ENCODE assay signal across 8 mouse cellular contexts in genomic region chr17:12915881-12916583, GRCm38 (mm10). TPM values are rescaled to one million over a fixed set of nuclear protein-coding genes. Genes with fewer than 3 reads are reported as not detected.
DNase-seq lines count a peak whose midpoint lies in the region; ATAC-seq lines count a peak whose summit lies in the region.

Mrpl18 (minus strand) TSS chr17:12916345.

- peak within 1 kb of the TSS; percentile 98 for H3K9ac ChIP-seq in heart, embryonic 13.5 days
- peak within 1 kb of the TSS; percentile 98 for H3K9ac ChIP-seq in liver, embryonic 12.5 days
- H3K9ac ChIP-seq in stomach, embryonic 15.5 days: peak within 1 kb of the TSS; percentile 87

- under 1% methylated on average over 56 of the region's 56 CpGs for WGBS in heart, embryonic 13.5 days
- under 1% methylated on average over 56 of the region's 56 CpGs for WGBS in liver, embryonic 12.5 days (ENCODE audit: insufficient replicate concordance)
- 0% methylated on average over 56 of the region's 56 CpGs for WGBS in stomach, embryonic 15.5 days

- no peaks in the 10 kb centered on the region for H3K27me3 ChIP-seq in heart, embryonic 13.5 days (replicated peaks)
- H3K27me3 ChIP-seq in liver, embryonic 12.5 days (replicated peaks): no peaks in the 10 kb centered on the region
- H3K27me3 ChIP-seq in stomach, embryonic 15.5 days (replicated peaks): no peaks in the 10 kb centered on the region

- H3K4me2 ChIP-seq in heart, embryonic 13.5 days: peak within 1 kb of the TSS; percentile 92
- peak within 1 kb of the TSS; percentile 85 for H3K4me2 ChIP-seq in liver, embryonic 12.5 days
- peak within 1 kb of the TSS; percentile 67 for H3K4me2 ChIP-seq in stomach, embryonic 15.5 days

- peak; percentile 97 for ATAC-seq in heart, embryonic 13.5 days (ENCODE audit: extremely low read depth, insufficient number of reproducible peaks, low FRiP score, low TSS enrichment)
- peak; percentile 96 for ATAC-seq in liver, embryonic 12.5 days
- ATAC-seq in stomach, embryonic 15.5 days (ENCODE audit: insufficient read depth, low FRiP score, low read depth): peak; percentile 99

- peak within 1 kb of the TSS; percentile 80 for H3K4me3 ChIP-seq in brown adipose tissue, adult 24 weeks (ENCODE audit: insufficient read depth, low read depth, low read length)
- peak within 1 kb of the TSS; percentile 98 for H3K4me3 ChIP-seq in heart, embryonic 13.5 days
- H3K4me3 ChIP-seq in liver, embryonic 12.5 days: peak within 1 kb of the TSS; percentile 96
- H3K4me3 ChIP-seq in stomach, embryonic 15.5 days (replicated peaks): peak within 1 kb of the TSS; percentile 77

- peaks cover 65% of the 10 kb centered on the region for H3K36me3 ChIP-seq in heart, embryonic 13.5 days
- H3K36me3 ChIP-seq in liver, embryonic 12.5 days: peaks cover 72% of the 10 kb centered on the region
- peaks cover 39% of the 10 kb centered on the region for H3K36me3 ChIP-seq in stomach, embryonic 15.5 days

- DNase-seq in CD4-positive, CD25-positive, alpha-beta regulatory T cell, adult 2 months (ENCODE audit: low read depth, low spot score): peak; percentile 99
- DNase-seq in fat pad, adult 2 months (ENCODE audit: extremely low read depth, low read depth, low spot score): peak; percentile 92
- DNase-seq in kidney, postnatal 10 days: peak; percentile 99
- peak; percentile 99 for DNase-seq in natural killer cell, adult 2 months (ENCODE audit: low spot score in 2 of 2)

- H3K9me3 ChIP-seq in heart, embryonic 13.5 days: no peaks in the 10 kb centered on the region
- no peaks in the 10 kb centered on the region for H3K9me3 ChIP-seq in liver, embryonic 12.5 days (replicated peaks)
- H3K9me3 ChIP-seq in stomach, embryonic 15.5 days: no peaks in the 10 kb centered on the region

- H3K27ac ChIP-seq in brown adipose tissue, adult 24 weeks (replicated peaks; ENCODE audit: low read depth, low read length): peak within 1 kb of the TSS; percentile 86
- H3K27ac ChIP-seq in heart, embryonic 13.5 days (replicated peaks): peak within 1 kb of the TSS; percentile 92
- H3K27ac ChIP-seq in liver, embryonic 12.5 days: peak within 1 kb of the TSS; percentile 96
- peak within 1 kb of the TSS; percentile 86 for H3K27ac ChIP-seq in stomach, embryonic 15.5 days

- peaks cover 3% of the 10 kb centered on the region; the same call in 1 of the 2 replicates for H3K4me1 ChIP-seq in brown adipose tissue, adult 24 weeks (ENCODE audit: control insufficient read depth, insufficient read depth, insufficient read length, low read length)
- H3K4me1 ChIP-seq in heart, embryonic 13.5 days: peaks cover 16% of the 10 kb centered on the region
- H3K4me1 ChIP-seq in liver, embryonic 12.5 days: peaks cover 21% of the 10 kb centered on the region
- H3K4me1 ChIP-seq in stomach, embryonic 15.5 days: no peaks in the 10 kb centered on the region

RNA-seq across cellular contexts. Expression of gene Mrpl18, which starts in this region (rescaled TPM):
- polyA plus RNA-seq in brown adipose tissue, adult 24 weeks (2012; ENCODE audit: insufficient read depth, insufficient read length, missing spikeins): 135 and 149 TPM in 2 replicates
- polyA plus RNA-seq in heart, embryonic 13.5 days (2015; fragmentation: Nextera tagmentation; extraction: Ambion mirVana): 166 and 194 TPM in 2 replicates
- 189 and 194 TPM in 2 replicates for polyA plus RNA-seq in liver, embryonic 12.5 days (2016; fragmentation: Nextera tagmentation; extraction: Ambion mirVana)
- polyA plus RNA-seq in stomach, embryonic 15.5 days (2015; fragmentation: Nextera tagmentation; extraction: Ambion mirVana): 147 and 163 TPM in 2 replicates

Comparison
In these comparisons a context has a peak if more than half of its experiments do, and no peak if none do; other contexts are left out.
1. Peak in every context shown above with its lines: DNase-seq, ATAC-seq, H3K4me3 ChIP-seq and H3K27ac ChIP-seq.